Mouse (Mus musculus): Measurements from ENCODE around the gene Map3k5. TPM values are rescaled to one million over a fixed set of nuclear protein-coding genes. Genes with fewer than 3 reads are reported as not detected.
A peak's percentile ranks its signal among the peaks of the same experiment; 100 is the strongest.

Gene Map3k5
- total and polyA plus RNA-seq, 2 experiments from 2014 or later: 0.91 to 5.5 TPM

DNA sequence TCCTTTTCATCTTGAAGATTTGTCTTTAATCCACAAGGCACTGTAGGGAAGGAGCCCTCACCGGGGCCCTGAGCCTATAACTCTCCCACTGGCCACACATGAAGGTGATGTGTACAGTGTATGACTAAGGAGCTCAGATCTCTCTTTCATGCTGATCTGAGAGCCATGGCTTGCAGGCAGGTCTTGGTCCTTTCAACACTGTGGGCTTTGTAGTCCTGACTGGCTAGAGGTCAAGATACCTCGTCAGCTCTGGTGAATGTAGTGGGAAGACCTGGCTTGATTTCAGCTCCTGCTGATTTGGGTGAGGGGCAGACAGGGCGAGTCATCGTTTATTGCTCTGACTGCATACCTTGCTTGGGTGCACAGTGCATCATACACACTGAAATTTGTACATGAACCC is 171.3 kb downstream of the Map3k5 start:
- Histone ChIP-seq H3K9ac (replicated peaks; ENCODE audit: low read length) (no peak overlapping the region), H3K9me3 (ENCODE audit: low read length) (no peaks in the 10 kb centered on the region), H3K27ac (no peak overlapping the region), H3K4me1 (ENCODE audit: insufficient read depth, low read length) (no peaks in the 10 kb centered on the region), H3K4me2 (ENCODE audit: low read depth, low read length) (no peak overlapping the region), H3K36me3 (ENCODE audit: insufficient read depth, low read length) (no peaks in the 10 kb centered on the region), H3K4me3 (ENCODE audit: low read length) (no peak overlapping the region), H3K27me3 (ENCODE audit: insufficient read depth, low read length) (no peaks in the 10 kb centered on the region)
- DNase-seq (ENCODE audit: low spot score) (no peak), ATAC-seq (no peak)
- no peak for TF ChIP-seq CTCF (IDR thresholded peaks at IDR 0.05; ENCODE audit: low read depth)
- WGBS: 65% methylated on average over 4 of the region's 4 CpGs

DNA sequence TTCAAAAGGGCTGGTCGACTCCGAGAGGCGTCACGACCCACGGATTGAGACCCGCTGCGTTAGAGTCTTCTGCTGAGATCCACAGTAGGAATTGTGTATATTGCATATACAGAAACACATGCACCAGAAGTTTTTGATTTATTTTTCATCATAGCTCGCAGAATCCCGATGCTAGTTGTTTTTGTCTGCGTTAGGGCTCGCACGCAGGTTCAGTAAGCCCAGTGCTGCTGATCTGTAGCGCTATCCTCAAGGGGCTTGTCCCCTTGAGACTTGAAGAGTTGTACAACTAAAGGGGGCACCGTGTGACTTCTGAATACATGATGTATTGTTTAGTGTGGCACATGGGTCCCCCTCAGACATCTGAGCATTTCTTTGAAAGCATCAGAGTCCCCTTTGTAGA is 172.8 kb downstream of the Map3k5 start:
- no peak overlapping the region for H3K27ac ChIP-seq
- no peaks in the 10 kb centered on the region for H3K9me3 ChIP-seq (ENCODE audit: low read length)
- DNase-seq (ENCODE audit: low spot score): no peak
- ATAC-seq: no peak
- WGBS: 92% methylated on average over 14 of the region's 14 CpGs
- no peak overlapping the region for H3K4me3 ChIP-seq (ENCODE audit: low read length)
- TF ChIP-seq CTCF (IDR thresholded peaks at IDR 0.05; ENCODE audit: low read depth): no peak
- no peak overlapping the region for H3K9ac ChIP-seq (replicated peaks; ENCODE audit: low read length)
- H3K36me3 ChIP-seq (ENCODE audit: insufficient read depth, low read length): no peaks in the 10 kb centered on the region
- H3K4me1 ChIP-seq (ENCODE audit: insufficient read depth, low read length): no peaks in the 10 kb centered on the region
- H3K4me2 ChIP-seq (ENCODE audit: low read depth, low read length): no peak overlapping the region
- no peaks in the 10 kb centered on the region for H3K27me3 ChIP-seq (ENCODE audit: insufficient read depth, low read length)

DNA sequence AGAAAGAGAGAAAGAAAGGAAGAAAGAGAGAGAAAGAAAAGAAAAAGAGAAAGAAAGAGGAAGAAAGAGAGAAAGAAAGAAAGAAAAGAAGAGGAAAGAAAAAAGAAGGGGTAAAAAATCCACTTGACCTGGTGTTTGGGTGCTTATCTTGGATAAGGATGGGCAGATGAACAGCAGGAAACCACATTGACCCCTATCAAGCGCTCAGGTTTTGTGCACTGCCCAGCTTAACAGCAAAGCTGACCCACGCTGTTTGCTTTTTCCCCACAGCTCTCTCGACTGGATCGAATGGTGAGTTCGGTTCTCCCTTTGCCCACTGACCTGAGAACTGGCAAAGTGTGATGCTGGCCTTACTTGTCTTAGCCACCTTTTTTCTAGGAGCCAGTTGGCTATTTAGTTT is 177.2 kb downstream of the Map3k5 start:
- H3K36me3 ChIP-seq (ENCODE audit: insufficient read depth, low read length): no peaks in the 10 kb centered on the region
- H3K27ac ChIP-seq: no peak overlapping the region
- no peaks in the 10 kb centered on the region for H3K27me3 ChIP-seq (ENCODE audit: insufficient read depth, low read length)
- no peak for TF ChIP-seq CTCF (IDR thresholded peaks at IDR 0.05; ENCODE audit: low read depth)
- 94% methylated on average over 5 of the region's 5 CpGs for WGBS
- DNase-seq (ENCODE audit: low spot score) (no peak), ATAC-seq (no peak)
- H3K4me3 ChIP-seq (ENCODE audit: low read length): no peak overlapping the region
- H3K9me3 ChIP-seq (ENCODE audit: low read length): no peaks in the 10 kb centered on the region
- no peak overlapping the region for H3K4me2 ChIP-seq (ENCODE audit: low read depth, low read length)
- H3K9ac ChIP-seq (replicated peaks; ENCODE audit: low read length): no peak overlapping the region
- no peaks in the 10 kb centered on the region for H3K4me1 ChIP-seq (ENCODE audit: insufficient read depth, low read length)

DNA sequence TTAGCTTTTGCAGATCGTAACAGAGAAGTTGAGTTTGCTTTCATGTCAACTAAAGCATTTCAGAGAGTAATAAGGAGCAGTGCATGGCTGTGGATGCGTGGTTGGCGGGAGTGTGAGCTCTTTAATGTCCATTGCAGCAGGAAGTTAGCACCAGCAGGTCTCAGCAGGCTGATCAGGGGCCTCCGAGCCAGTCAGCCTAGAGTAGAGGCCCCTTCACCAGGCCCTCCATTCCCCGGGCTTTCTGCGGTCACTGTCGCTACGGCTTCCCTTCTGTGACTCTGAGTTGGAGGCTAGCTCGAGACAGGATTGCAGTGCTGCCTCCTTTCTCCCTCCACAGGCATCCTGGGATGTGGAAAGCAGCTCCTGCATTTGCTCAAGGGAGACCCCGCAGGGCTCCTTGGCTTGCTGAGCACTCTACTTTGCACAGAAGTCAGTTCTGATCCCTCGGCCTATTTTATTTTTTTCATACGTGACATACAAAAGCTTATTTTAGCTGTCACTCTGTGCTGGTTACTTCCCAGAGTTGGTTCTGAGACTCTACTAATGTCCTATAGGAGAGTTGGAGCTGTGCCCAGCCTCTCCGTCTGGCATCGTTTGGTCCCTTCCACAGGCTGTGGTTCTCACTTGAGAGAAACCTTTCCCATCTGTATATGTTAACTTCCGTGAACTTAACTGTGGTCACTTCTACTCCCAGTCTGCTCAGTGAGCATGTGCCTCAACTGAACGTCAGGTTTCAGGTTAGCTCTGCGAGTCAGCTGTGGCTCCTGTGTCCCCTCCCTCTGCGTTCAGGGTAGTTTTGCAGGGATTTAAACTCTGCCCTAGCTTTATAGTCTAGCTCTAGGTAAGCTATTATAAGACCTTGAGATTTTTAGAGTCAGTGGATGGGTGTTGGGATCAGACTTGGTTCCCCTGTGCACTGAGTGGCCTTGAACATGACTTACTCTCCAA is 178.0 kb downstream of the Map3k5 start:
- 67% methylated on average over 18 of the region's 18 CpGs for WGBS
- no peaks in the 10 kb centered on the region for H3K27me3 ChIP-seq (ENCODE audit: insufficient read depth, low read length)
- ATAC-seq (no peak), DNase-seq (ENCODE audit: low spot score) (peak; percentile 38)
- no peaks in the 10 kb centered on the region for H3K4me1 ChIP-seq (ENCODE audit: insufficient read depth, low read length)
- TF ChIP-seq CTCF (IDR thresholded peaks at IDR 0.05; ENCODE audit: low read depth): no peak
- H3K4me2 ChIP-seq (ENCODE audit: low read depth, low read length): no peak overlapping the region
- no peak overlapping the region for H3K9ac ChIP-seq (replicated peaks; ENCODE audit: low read length)
- H3K9me3 ChIP-seq (ENCODE audit: low read length): no peaks in the 10 kb centered on the region
- H3K4me3 ChIP-seq (ENCODE audit: low read length): no peak overlapping the region
- no peaks in the 10 kb centered on the region for H3K36me3 ChIP-seq (ENCODE audit: insufficient read depth, low read length)
- no peak overlapping the region for H3K27ac ChIP-seq

DNA sequence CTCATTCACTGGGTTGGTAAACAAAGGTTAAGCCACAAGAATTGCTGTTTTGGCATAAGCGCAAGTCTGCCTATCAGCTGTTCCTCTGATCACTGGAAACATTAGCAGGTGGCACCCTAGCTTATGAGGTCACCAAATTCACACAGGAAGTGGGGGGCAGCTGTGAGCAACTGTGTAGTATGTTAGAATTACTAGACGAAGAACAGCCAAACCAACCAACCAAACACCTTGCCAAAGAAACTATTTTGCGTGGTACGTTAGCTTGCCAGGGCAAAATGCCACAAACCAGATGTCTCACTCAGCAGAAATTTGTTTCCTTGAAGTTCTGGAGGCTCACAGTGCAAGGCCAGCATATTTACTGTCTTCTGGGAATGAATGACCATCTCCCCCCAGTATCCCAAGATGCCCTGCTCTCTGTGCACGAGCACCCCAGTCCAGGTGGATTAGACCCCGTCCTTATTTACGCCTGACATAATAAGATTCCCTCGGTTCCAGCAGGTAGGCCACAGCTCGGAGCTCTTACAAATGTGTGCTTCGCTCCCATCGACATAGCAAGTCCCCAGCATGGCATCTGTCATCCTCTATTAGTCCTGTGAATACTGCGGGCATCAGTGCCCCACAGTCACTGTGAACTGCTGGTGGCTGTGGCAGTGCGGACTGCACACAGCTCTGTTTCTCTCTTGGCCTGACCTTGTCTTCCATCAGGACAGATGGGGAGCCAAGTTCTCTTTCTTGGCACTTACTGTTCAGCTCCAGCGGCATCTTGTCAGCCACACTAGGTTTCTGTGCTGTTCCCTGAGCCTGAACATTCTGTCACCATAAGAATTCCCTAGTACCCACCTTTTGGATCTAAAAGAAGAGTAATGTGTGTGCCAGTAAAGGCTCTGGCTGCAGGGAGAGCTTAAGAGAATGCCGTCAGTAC is 185.5 kb downstream of the Map3k5 start:
- no peaks in the 10 kb centered on the region for H3K27me3 ChIP-seq (ENCODE audit: insufficient read depth, low read length)
- 64% methylated on average over 15 of the region's 15 CpGs for WGBS
- no peaks in the 10 kb centered on the region for H3K9me3 ChIP-seq (ENCODE audit: low read length)
- H3K4me2 ChIP-seq (ENCODE audit: low read depth, low read length): no peak overlapping the region
- no peak overlapping the region for H3K27ac ChIP-seq
- TF ChIP-seq CTCF (IDR thresholded peaks at IDR 0.05; ENCODE audit: low read depth): no peak
- H3K36me3 ChIP-seq (ENCODE audit: insufficient read depth, low read length): no peaks in the 10 kb centered on the region
- peak; percentile 44; the same call in 1 of the 2 replicates for ATAC-seq
- DNase-seq (ENCODE audit: low spot score): peak; percentile 18
- H3K9ac ChIP-seq (replicated peaks; ENCODE audit: low read length): no peak overlapping the region
- no peaks in the 10 kb centered on the region for H3K4me1 ChIP-seq (ENCODE audit: insufficient read depth, low read length)
- H3K4me3 ChIP-seq (ENCODE audit: low read length): no peak overlapping the region

DNA sequence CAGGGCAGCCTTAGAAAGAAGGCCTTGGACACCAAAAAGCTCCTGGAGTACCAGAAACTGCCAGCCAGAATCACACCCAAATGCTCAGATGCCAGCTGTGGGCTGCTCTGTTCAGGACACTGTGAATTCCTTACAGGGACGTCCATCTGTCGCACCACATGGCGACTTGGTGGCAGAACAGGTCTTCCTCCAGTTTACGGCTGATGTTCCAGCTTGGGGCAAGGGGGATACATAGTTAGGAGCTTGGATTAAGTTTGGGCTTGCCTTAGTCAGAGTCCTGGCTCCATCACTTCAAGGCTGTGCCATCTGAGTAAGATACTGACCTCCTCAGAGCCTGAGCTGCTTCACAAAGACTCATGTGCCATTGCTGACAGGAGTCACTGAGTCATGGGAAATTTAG is 187.7 kb downstream of the Map3k5 start:
- Histone ChIP-seq H3K9ac (replicated peaks; ENCODE audit: low read length) (no peak overlapping the region), H3K4me1 (ENCODE audit: insufficient read depth, low read length) (no peaks in the 10 kb centered on the region), H3K4me2 (ENCODE audit: low read depth, low read length) (no peak overlapping the region), H3K36me3 (ENCODE audit: insufficient read depth, low read length) (no peaks in the 10 kb centered on the region), H3K9me3 (ENCODE audit: low read length) (no peaks in the 10 kb centered on the region), H3K27ac (no peak overlapping the region), H3K27me3 (ENCODE audit: insufficient read depth, low read length) (no peaks in the 10 kb centered on the region), H3K4me3 (ENCODE audit: low read length) (no peak overlapping the region)
- TF ChIP-seq CTCF (IDR thresholded peaks at IDR 0.05; ENCODE audit: low read depth): no peak
- DNase-seq (ENCODE audit: low spot score): peak; percentile 35
- ATAC-seq: no peak
- WGBS: 59% methylated on average over 4 of the region's 4 CpGs
